Mouse (Mus musculus) CH12.LX (cell line): ENCODE measurements around the gene Pptc7. TPM values are rescaled to one million over a fixed set of nuclear protein-coding genes. Genes with fewer than 3 reads are reported as not detected.

Experiments used
- DNase-seq: peaks from one replicate; pipeline ENCODE4 v3.0.0-alpha.2; 2013; ENCODE audit errors: extremely low read depth
- H3K27ac ChIP-seq: 2 replicates; pipeline ENCODE4 v1.5.1; 2012; ENCODE audit warnings: low read depth, mild to moderate bottlenecking, control low read depth, moderate library complexity; ENCODE audit not compliant: insufficient read depth
- H3K27me3 ChIP-seq: replicated peaks from 2 replicates; pipeline ENCODE3; 2012; ENCODE audit warnings: inconsistent platforms
- H3K36me3 ChIP-seq, 2 experiments: replicated peaks in 1 of 2; 2 replicates each; pipeline versions ENCODE3 to v1.6.1; 2012; ENCODE audit warnings: inconsistent platforms in 1 of 2, low read length in 1 of 2, mild to moderate bottlenecking in 1 of 2, mixed read lengths in 1 of 2, moderate library complexity in 1 of 2; ENCODE audit not compliant: control insufficient read depth in 1 of 2, insufficient read depth in 1 of 2
- H3K4me1 ChIP-seq, 2 experiments: 2 replicates each; pipeline ENCODE4 v1.6.1; 2012; ENCODE audit warnings: inconsistent platforms in 1 of 2, moderate library complexity in 1 of 2; ENCODE audit not compliant: insufficient read depth in 2 of 2, control insufficient read depth in 1 of 2
- H3K4me2 ChIP-seq: 2 replicates; pipeline ENCODE4 v1.6.1; 2012; ENCODE audit warnings: low read depth, mild to moderate bottlenecking, control low read depth; ENCODE audit not compliant: poor library complexity, insufficient read depth, severe bottlenecking
- H3K4me3 ChIP-seq, 3 experiments: fragments of 150-350 bp in 1 of 3; sonication (generic) in 1 of 3; replicated peaks in 1 of 3; 2 replicates each; pipeline versions ENCODE3 to v1.5.1; 2011 to 2012; ENCODE audit warnings: low read depth in 2 of 3, low read length in 2 of 3, mild to moderate bottlenecking in 2 of 3, moderate library complexity in 2 of 3, control low read depth in 1 of 3, improper control_type of control experiment in 1 of 3, inconsistent platforms in 1 of 3, mixed read lengths in 1 of 3; ENCODE audit not compliant: poor library complexity in 1 of 3
- H3K79me2 ChIP-seq: replicated peaks from 2 replicates; pipeline ENCODE4 v1.6.1; 2012; ENCODE audit warnings: mild to moderate bottlenecking, moderate library complexity; ENCODE audit not compliant: control insufficient read depth, poor library complexity, insufficient read depth, severe bottlenecking; ENCODE audit errors: extremely low read depth
- H3K9ac ChIP-seq: 2 replicates; pipeline ENCODE4 v1.6.1; 2012; ENCODE audit warnings: low read depth, mild to moderate bottlenecking, control low read depth, moderate library complexity; ENCODE audit not compliant: insufficient read depth
- H3K9me3 ChIP-seq: replicated peaks from 2 replicates; pipeline ENCODE3; 2012; ENCODE audit warnings: low read length, inconsistent platforms, mixed read lengths
- BHLHE40 ChIP-seq: IDR thresholded peaks from 2 replicates; pipeline ENCODE4 v1.6.1; 2011; ENCODE audit warnings: mild to moderate bottlenecking, low read depth, low read length, improper control_type of control experiment
- CHD1 ChIP-seq: IDR thresholded peaks from 2 replicates; pipeline ENCODE4 v1.6.1; 2012; ENCODE audit warnings: low read depth, low read length, improper control_type of control experiment, inconsistent platforms
- CTCF ChIP-seq, 2 experiments: IDR thresholded peaks in 1 of 2; conservative IDR thresholded peaks in 1 of 2; 2 replicates each; pipeline ENCODE4 v1.5.1; 2011 to 2012; ENCODE audit warnings: low read depth in 2 of 2, low read length in 2 of 2, improper control_type of control experiment in 1 of 2, inconsistent platforms in 1 of 2, mild to moderate bottlenecking in 1 of 2, moderate library complexity in 1 of 2
- E2F4 ChIP-seq: IDR thresholded peaks from 2 replicates; pipeline ENCODE4 v1.6.1; 2011; ENCODE audit warnings: low read depth, low read length, improper control_type of control experiment; ENCODE audit not compliant: insufficient replicate concordance
- EP300 ChIP-seq: IDR thresholded peaks from 2 replicates; pipeline ENCODE4 v1.6.1; 2011; ENCODE audit warnings: low read length, improper control_type of control experiment
- ETS1 ChIP-seq: conservative IDR thresholded peaks from 2 replicates; pipeline ENCODE4 v1.6.1; 2012; ENCODE audit warnings: low read depth, mild to moderate bottlenecking, inconsistent platforms, low read length, improper control_type of control experiment, moderate library complexity
- GABPA ChIP-seq: IDR thresholded peaks from 2 replicates; pipeline ENCODE4 v1.6.1; 2012; ENCODE audit warnings: low read depth, low read length, improper control_type of control experiment, inconsistent platforms; ENCODE audit not compliant: insufficient replicate concordance
- IRF4 ChIP-seq: IDR thresholded peaks from 2 replicates; pipeline ENCODE4 v1.6.1; 2014; ENCODE audit warnings: low read depth, mild to moderate bottlenecking, inconsistent platforms, low read length, improper control_type of control experiment
- JUN ChIP-seq: IDR thresholded peaks from 2 replicates; pipeline ENCODE4 v1.6.1; 2011; ENCODE audit warnings: low read depth, mild to moderate bottlenecking, low read length, improper control_type of control experiment, moderate library complexity; ENCODE audit not compliant: insufficient read depth
- MAFK ChIP-seq: IDR thresholded peaks from 2 replicates; pipeline ENCODE4 v1.6.1; 2011; ENCODE audit warnings: low read length, improper control_type of control experiment; ENCODE audit not compliant: insufficient replicate concordance
- MAX ChIP-seq: IDR thresholded peaks from 2 replicates; pipeline ENCODE4 v1.6.1; 2011; ENCODE audit warnings: low read length, improper control_type of control experiment
- MEF2A ChIP-seq: IDR thresholded peaks from 2 replicates; pipeline ENCODE4 v1.6.1; 2014; ENCODE audit warnings: low read depth, mild to moderate bottlenecking, inconsistent platforms, low read length, improper control_type of control experiment, borderline replicate concordance
- MYC ChIP-seq: IDR thresholded peaks from 2 replicates; pipeline ENCODE4 v1.6.1; 2011; ENCODE audit warnings: low read depth, mild to moderate bottlenecking, improper control_type of control experiment, low read length
- NRF1 ChIP-seq: IDR thresholded peaks from 2 replicates; pipeline ENCODE4 v1.6.1; 2014; ENCODE audit warnings: low read depth, mild to moderate bottlenecking, inconsistent platforms, low read length, improper control_type of control experiment, moderate library complexity
- PAX5 ChIP-seq: IDR thresholded peaks from 2 replicates; pipeline ENCODE4 v1.6.1; 2012; ENCODE audit warnings: low read length, inconsistent platforms, mixed read lengths
- RAD21 ChIP-seq: IDR thresholded peaks from 2 replicates; pipeline ENCODE4 v1.6.1; 2011; ENCODE audit warnings: low read depth, mild to moderate bottlenecking, low read length, improper control_type of control experiment, moderate library complexity
- RCOR1 ChIP-seq: conservative IDR thresholded peaks from 2 replicates; pipeline ENCODE4 v1.6.1; 2012; ENCODE audit warnings: low read depth, mild to moderate bottlenecking, inconsistent platforms, low read length, improper control_type of control experiment
- SIN3A ChIP-seq: IDR thresholded peaks from 2 replicates; pipeline ENCODE4 v1.6.1; 2012; ENCODE audit warnings: low read length, improper control_type of control experiment, inconsistent platforms
- TBP ChIP-seq: conservative IDR thresholded peaks from 2 replicates; pipeline ENCODE4 v1.6.1; 2011; ENCODE audit warnings: low read depth, low read length, improper control_type of control experiment
- TCF12 ChIP-seq: IDR thresholded peaks from 2 replicates; pipeline ENCODE4 v1.6.1; 2014; ENCODE audit warnings: low read depth, mild to moderate bottlenecking, inconsistent platforms, low read length, improper control_type of control experiment
- USF1 ChIP-seq: IDR thresholded peaks from 2 replicates; pipeline ENCODE4 v1.6.1; 2014; ENCODE audit warnings: low read depth, mild to moderate bottlenecking, inconsistent platforms, low read length, improper control_type of control experiment
- ZC3H11A ChIP-seq: IDR thresholded peaks from 2 replicates; pipeline ENCODE4 v1.6.1; 2012; ENCODE audit warnings: low read depth, mild to moderate bottlenecking, inconsistent platforms, low read length, improper control_type of control experiment
- ZKSCAN1 ChIP-seq: IDR thresholded peaks from 2 replicates; pipeline ENCODE4 v1.6.1; 2012; ENCODE audit warnings: low read depth, inconsistent platforms, low read length, improper control_type of control experiment, borderline replicate concordance
- ZNF384 ChIP-seq: IDR thresholded peaks from 2 replicates; pipeline ENCODE4 v1.6.1; 2012; ENCODE audit warnings: low read depth, low read length, improper control_type of control experiment, inconsistent platforms
- dilution Hi-C: fragments of 300-500 bp; cut with MboI; formaldehyde crosslinking; loops from 2 replicates; pipeline ENCODE4 v1.14.3; 2020; ENCODE audit warnings: low sequenced_read_pairs; ENCODE audit not compliant: extremely low pct_unique_long_range_greater_than_20kb, extremely low pct_ligation_motif_present
- in situ Hi-C: fragments of 300-500 bp; cut with MboI; formaldehyde crosslinking; loops from 3 replicates; pipeline ENCODE4 v1.14.3; 2019; ENCODE audit warnings: low sequenced_read_pairs, low pct_ligation_motif_present, low pct_unique_long_range_greater_than_20kb, mixed read lengths
- polyA plus RNA-seq: library from polyadenylated mRNA; unstranded; fragments of >175 nt; gene quantifications from 2 replicates; pipeline ENCODE4 v1.2.1, GENCODE M21; 2012; ENCODE audit warnings: low read depth; ENCODE audit not compliant: insufficient read length
- total RNA-seq, 2 experiments: library from RNA; depleted of rRNA; stranded (reverse); fragments of 300-350 nt in 1 of 2; fragments of >200 nt in 1 of 2; gene quantifications; 2 replicates each; pipeline ENCODE4 v1.2.3; 2012 to 2014

Gene Pptc7
- total and polyA plus RNA-seq, 3 experiments, result 17.1 to 25.9 (median 23.6) TPM

- dilution Hi-C loops, result no loop called here
- Histone ChIP-seq H3K4me1 (peaks cover 16 to 73% of the 10 kb centered on the region in 2 experiments), H3K27me3 (no peaks in the 10 kb centered on the region), H3K36me3 (peaks cover 27 to 82% of the 10 kb centered on the region in 2 experiments), H3K9ac (no peak overlapping the region), H3K27ac (no peak overlapping the region), H3K9me3 (no peaks in the 10 kb centered on the region)
- DNase-seq, result peak; percentile 77
- TF ChIP-seq SIN3A (peak; percentile 79), IRF4 (0 out of 2 replicates have a peak, but pooled peaks have one; percentile 12), MAX (peak; percentile 51; the same call in 1 of the 2 replicates), MEF2A (0 out of 2 replicates have a peak, but pooled peaks have one; percentile 32), RCOR1 (0 out of 2 replicates have a peak, but pooled peaks have one; percentile 26), CHD1 (no peak), BHLHE40 (peak; percentile 70), MYC (0 out of 2 replicates have a peak, but pooled peaks have one; percentile 27), ZKSCAN1 (no peak), NRF1 (no peak), EP300 (peak; percentile 53; the same call in 1 of the 2 replicates), ZNF384 (no peak), RAD21 (peak; percentile 0; the same call in 1 of the 2 replicates), TCF12 (peak; percentile 90; the same call in 1 of the 2 replicates), ETS1 (peak; percentile 74), CTCF (conservative IDR thresholded peaks at IDR 0.05 in 1 of 2, IDR thresholded peaks at IDR 0.05 in 1 of 2; ENCODE audit: low read depth in 2 of 2, low read length in 2 of 2) (peak in 1 of 2 experiments; percentile 1; a peak in 1 of 4 replicates)
- TF ChIP-seq, all 38 proteins: peak for 12
- in situ Hi-C loops, result no loop called here
- Histone ChIP-seq H3K79me2 (peaks cover 1% of the 10 kb centered on the region; the same call in 1 of the 2 replicates), H3K4me2 (no peak overlapping the region), H3K4me3 (no peak overlapping the region)
Observed at GRCm38 (mm10) chr5:122311692-122312091, 27.5 kb downstream of the Pptc7 start.

DNA sequence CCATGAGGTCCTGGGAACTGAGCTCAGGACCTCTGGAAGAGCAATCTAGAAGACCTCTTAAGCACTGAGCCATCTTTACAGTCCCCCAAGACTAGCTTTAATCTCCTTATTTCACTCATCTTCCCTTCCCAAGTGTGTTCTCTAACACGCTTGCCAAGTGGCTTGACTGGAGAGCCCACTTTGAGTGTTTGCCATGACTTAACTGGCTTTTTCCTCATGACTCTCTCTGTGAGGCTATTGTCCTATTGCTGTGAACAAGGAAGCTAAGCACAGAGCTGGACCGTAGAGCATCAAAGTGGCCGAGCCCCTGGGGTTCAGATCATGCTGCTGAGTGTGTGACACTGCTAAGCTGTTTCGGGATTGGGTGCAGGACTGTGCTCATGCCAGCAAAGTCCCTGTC lies 28.2 kb downstream of the Pptc7 start:
- Histone ChIP-seq H3K79me2 (peaks cover 1% of the 10 kb centered on the region; the same call in 1 of the 2 replicates), H3K4me2 (no peak overlapping the region), H3K36me3 (peaks cover 33 to 83% of the 10 kb centered on the region in 2 experiments), H3K9ac (no peak overlapping the region), H3K4me1 (peaks cover 16 to 80% of the 10 kb centered on the region in 2 experiments), H3K4me3 (no peak overlapping the region), H3K27me3 (no peaks in the 10 kb centered on the region), H3K27ac (no peak overlapping the region), H3K9me3 (no peaks in the 10 kb centered on the region)
- no peak for DNase-seq
- dilution Hi-C loops (no loop called here), in situ Hi-C loops (no loop called here)
- no peak for TF ChIP-seq RAD21
- no peak for TF ChIP-seq CTCF (conservative IDR thresholded peaks at IDR 0.05 in 1 of 2, IDR thresholded peaks at IDR 0.05 in 1 of 2; ENCODE audit: low read depth in 2 of 2, low read length in 2 of 2)
- TF ChIP-seq MEF2A, result no peak
- TF ChIP-seq PAX5, result no peak
- TF ChIP-seq TBP, result no peak
- TF ChIP-seq GABPA, result no peak
- TF ChIP-seq JUN, result no peak
- no peak for TF ChIP-seq RCOR1
- TF ChIP-seq MAFK, result no peak
- no peak for TF ChIP-seq SIN3A
- no peak for TF ChIP-seq BHLHE40
- no peak for TF ChIP-seq E2F4
- TF ChIP-seq ZKSCAN1, result no peak
- TF ChIP-seq ZC3H11A, result no peak
- no peak for TF ChIP-seq MYC
- no peak for TF ChIP-seq USF1
